ENCODE assay signal across 10 mouse cellular contexts in the genomic region with DNA sequence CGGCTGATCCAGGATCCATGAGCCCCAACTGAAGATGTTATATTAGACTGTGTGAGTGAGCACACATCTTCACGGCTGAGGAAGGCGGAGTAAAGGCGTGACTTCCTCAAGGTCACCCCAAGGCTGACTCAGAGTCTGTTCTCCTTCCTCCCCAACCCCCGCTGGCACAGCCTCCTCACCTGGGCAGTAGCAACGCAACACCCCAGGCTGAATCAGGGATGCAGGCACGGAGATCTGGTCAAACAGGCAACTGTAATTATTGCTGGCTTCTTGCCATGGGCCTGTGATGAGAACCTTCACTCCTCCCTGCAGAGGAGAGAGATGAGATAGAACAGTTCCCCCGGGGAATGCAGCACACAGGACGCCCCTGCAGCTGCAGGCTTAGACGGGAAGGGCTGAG. TPM values are rescaled to one million over a fixed set of nuclear protein-coding genes. Genes with fewer than 3 reads are reported as not detected.
DNase-seq lines count a peak whose midpoint lies in the region; ATAC-seq and TF ChIP-seq lines count a peak whose summit lies in the region.
"Had no signal": no experiment of that assay in that cellular context is flagged by ENCODE, and none has a peak within 500 bp of the region (broad histone marks: within the 10 kb centered on the region; RNA-seq: fewer than 3 reads in every experiment).

No protein-coding gene starts in this region.

- TF ChIP-seq CTCF in lung, postnatal 0 days (IDR thresholded peaks at IDR 0.05), result no peak

- DNase-seq in kidney, postnatal 14 days, result peak; percentile 20
- DNase-seq in kidney, postnatal 10 days, result no peak
- peak; percentile 30 to 50 for DNase-seq in adrenal gland, postnatal 36 days
- peak; percentile 66 for DNase-seq in midbrain, embryonic 14.5 days
- DNase-seq in lung, postnatal 0 days (ENCODE audit: low spot score), result no peak
- DNase-seq in embryo, embryonic 9.5 days (ENCODE audit: extremely low spot score), result no peak

- H3K4me2 ChIP-seq in forebrain, embryonic 13.5 days, result peak overlapping the region; percentile 64
- H3K4me2 ChIP-seq in midbrain, embryonic 14.5 days (ENCODE audit: low read length), result peak overlapping the region; percentile 60
- no peak overlapping the region for H3K4me2 ChIP-seq in lung, postnatal 0 days (replicated peaks; ENCODE audit: low read depth, low read length)
- H3K4me2 ChIP-seq: liver, embryonic 15.5 days had no signal

- no peaks in the 10 kb centered on the region for H3K27me3 ChIP-seq in forebrain, embryonic 13.5 days
- H3K27me3 ChIP-seq in midbrain, embryonic 14.5 days (ENCODE audit: control insufficient read depth, insufficient read depth, low read length), result no peaks in the 10 kb centered on the region
- peaks cover 8% of the 10 kb centered on the region for H3K27me3 ChIP-seq in lung, postnatal 0 days (replicated peaks; ENCODE audit: insufficient read depth, low read length)

- no peaks in the 10 kb centered on the region for H3K36me3 ChIP-seq in forebrain, embryonic 13.5 days (ENCODE audit: poor library complexity, severe bottlenecking)
- H3K36me3 ChIP-seq in midbrain, embryonic 14.5 days (ENCODE audit: control insufficient read depth, insufficient read depth, low read length), result no peaks in the 10 kb centered on the region
- no peaks in the 10 kb centered on the region for H3K36me3 ChIP-seq in lung, postnatal 0 days (ENCODE audit: insufficient read depth, low read length)
- H3K36me3 ChIP-seq: liver, embryonic 15.5 days had no signal

- no peak for ATAC-seq in forebrain, embryonic 13.5 days
- ATAC-seq in midbrain, embryonic 14.5 days (ENCODE audit: low FRiP score, low TSS enrichment), result no peak
- ATAC-seq in lung, postnatal 0 days, result no peak

- peak overlapping the region; percentile 99 for H3K27ac ChIP-seq in forebrain, embryonic 13.5 days
- peak overlapping the region; percentile 97 for H3K27ac ChIP-seq in midbrain, embryonic 14.5 days (replicated peaks; ENCODE audit: low read depth, low read length)
- H3K27ac ChIP-seq in lung, postnatal 0 days (ENCODE audit: low read length), result no peak overlapping the region
- H3K27ac ChIP-seq: liver, embryonic 15.5 days had no signal

- peak overlapping the region; percentile 57; the same call in 1 of the 2 replicates for H3K9ac ChIP-seq in forebrain, embryonic 13.5 days
- no peak overlapping the region; the same call in 1 of the 2 replicates for H3K9ac ChIP-seq in midbrain, embryonic 14.5 days (replicated peaks; ENCODE audit: low read length)
- H3K9ac ChIP-seq in lung, postnatal 0 days (replicated peaks; ENCODE audit: low read depth), result no peak overlapping the region
- H3K9ac ChIP-seq: liver, embryonic 15.5 days had no signal

- TF ChIP-seq EP300 in lung, postnatal 0 days (IDR thresholded peaks at IDR 0.05), result no peak

- H3K4me3 ChIP-seq in forebrain, embryonic 13.5 days, result no peak overlapping the region; the same call in 1 of the 2 replicates
- no peak overlapping the region for H3K4me3 ChIP-seq in midbrain, embryonic 14.5 days (replicated peaks; ENCODE audit: low read depth, low read length)
- H3K4me3 ChIP-seq in lung, postnatal 0 days (ENCODE audit: low read depth, low read length), result no peak overlapping the region
- H3K4me3 ChIP-seq: liver, embryonic 15.5 days had no signal

- WGBS in forebrain, embryonic 13.5 days, result 23% methylated on average over 10 of the region's 10 CpGs
- WGBS in midbrain, embryonic 14.5 days, result 28% methylated on average over 10 of the region's 10 CpGs
- WGBS in lung, postnatal 0 days, result 14% methylated on average over 10 of the region's 10 CpGs

- peaks cover 52% of the 10 kb centered on the region for H3K4me1 ChIP-seq in forebrain, embryonic 13.5 days
- H3K4me1 ChIP-seq in midbrain, embryonic 14.5 days (ENCODE audit: control insufficient read depth, insufficient read depth, low read length), result peaks cover 40% of the 10 kb centered on the region
- H3K4me1 ChIP-seq in lung, postnatal 0 days (ENCODE audit: insufficient read depth, low read depth, low read length), result no peaks in the 10 kb centered on the region
- H3K4me1 ChIP-seq: liver, embryonic 15.5 days had no signal

- no peaks in the 10 kb centered on the region for H3K9me3 ChIP-seq in forebrain, embryonic 13.5 days (replicated peaks)
- no peaks in the 10 kb centered on the region for H3K9me3 ChIP-seq in midbrain, embryonic 14.5 days (ENCODE audit: control insufficient read depth, low read length)
- no peaks in the 10 kb centered on the region for H3K9me3 ChIP-seq in lung, postnatal 0 days (ENCODE audit: low read length)
- H3K9me3 ChIP-seq: liver, embryonic 15.5 days had no signal

RNA-seq across cellular contexts. Expression of gene Gm13090, which starts 48.8 kb away (rescaled TPM):
- not detected for total RNA-seq in adrenal gland, postnatal 36 days (2021)
- 0.33 TPM in 1 of 2 replicates, not detected in the other for polyA plus RNA-seq in forebrain, embryonic 13.5 days (2015; fragmentation: Nextera tagmentation; extraction: Ambion mirVana)
- polyA plus RNA-seq in midbrain, embryonic 14.5 days (2014; fragmentation: Nextera tagmentation; extraction: Ambion mirVana), result 0.50 TPM in 1 of 2 replicates, not detected in the other
- not detected in 2 replicates for polyA plus RNA-seq in lung, postnatal 0 days (2015; fragmentation: Nextera tagmentation; extraction: Ambion mirVana)
- polyA plus RNA-seq: gonadal fat pad, adult 2 months; liver, embryonic 15.5 days; spleen, adult 2 months had no signal

Comparison
In these comparisons a context has a peak if more than half of its experiments do, and no peak if none do; other contexts are left out.
1. DNase-seq: peak in kidney, postnatal 14 days (single experiment), adrenal gland, postnatal 36 days (2 of 2) and midbrain, embryonic 14.5 days (single experiment); none in kidney, postnatal 10 days (single experiment), lung, postnatal 0 days (single experiment) and embryo, embryonic 9.5 days (single experiment).